In the genomic region with DNA sequence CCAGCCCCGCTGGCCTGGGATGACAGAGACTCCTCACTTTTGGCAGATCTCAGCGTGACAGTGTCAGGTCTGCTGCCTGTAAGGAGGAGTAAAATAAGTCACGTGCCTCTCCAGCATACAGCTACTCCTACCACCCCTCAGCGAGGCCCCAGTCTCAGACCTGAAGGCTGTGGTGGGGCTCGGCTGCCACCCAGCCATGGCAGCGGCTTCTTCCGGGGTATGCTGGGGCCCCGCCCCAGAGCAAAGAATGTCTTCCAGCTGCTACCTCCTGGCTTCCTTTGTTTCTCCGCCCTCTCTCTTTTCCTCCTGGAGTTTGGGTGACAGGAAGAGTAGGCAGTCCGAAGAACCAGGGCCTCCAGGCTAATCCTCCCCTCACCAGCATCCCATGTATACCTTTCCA, we compare ENCODE assay signal across 14 mouse cellular contexts. TPM values are rescaled to one million over a fixed set of nuclear protein-coding genes. Genes with fewer than 3 reads are reported as not detected.
A peak's percentile ranks its signal among the peaks of the same experiment; 100 is the strongest.
DNase-seq lines count a peak whose midpoint lies in the region; ATAC-seq and TF ChIP-seq lines count a peak whose summit lies in the region.
"Had no signal": no experiment of that assay in that cellular context is flagged by ENCODE, and none has a peak within 500 bp of the region (broad histone marks: within the 10 kb centered on the region; RNA-seq: fewer than 3 reads in every experiment).

No protein-coding gene starts in this region.

- H3K9me3 ChIP-seq in heart, embryonic 13.5 days: no peaks in the 10 kb centered on the region
- no peaks in the 10 kb centered on the region for H3K9me3 ChIP-seq in ES-E14 (ENCODE audit: control insufficient read depth, insufficient read depth, low read depth, low read length)
- H3K9me3 ChIP-seq in lung, embryonic 16.5 days (ENCODE audit: control insufficient read depth, low read length): no peaks in the 10 kb centered on the region

- DNase-seq in heart, postnatal 14 days: no peak
- DNase-seq in ES-E14 (ENCODE audit: low read depth, low spot score): no peak
- DNase-seq in spleen, postnatal 10 days (ENCODE audit: low spot score in 2 of 2): no peak
- no peak for DNase-seq in adrenal gland, adult 2 months
- DNase-seq in ovary, postnatal 10 days (ENCODE audit: low spot score): no peak
- DNase-seq: adrenal gland, adult 8-10 months; cerebellum, postnatal 14 days; gastrocnemius, adult 2 months; right cerebral cortex, postnatal 25 days had no signal

- peak; percentile 28; the same call in 1 of the 2 replicates for TF ChIP-seq POLR2A in embryonic fibroblast, embryonic 13.5 days (IDR thresholded peaks at IDR 0.05; ENCODE audit: low read depth, low read length)

- peaks cover 10% of the 10 kb centered on the region for H3K4me1 ChIP-seq in heart, embryonic 13.5 days
- H3K4me1 ChIP-seq in ES-E14 (ENCODE audit: control insufficient read depth in 2 of 2, insufficient read depth in 2 of 2, low read length in 2 of 2, poor library complexity in 1 of 2): peaks cover 1 to 12% of the 10 kb centered on the region in 2 experiments; a peak in 2 of 4 replicates
- H3K4me1 ChIP-seq in embryonic fibroblast, embryonic 13.5 days (ENCODE audit: control insufficient read depth, insufficient read depth, low read length): peaks cover 6% of the 10 kb centered on the region; the same call in 1 of the 2 replicates
- H3K4me1 ChIP-seq in lung, embryonic 16.5 days (replicated peaks; ENCODE audit: control insufficient read depth, insufficient read depth, low read length): peaks cover 10% of the 10 kb centered on the region

- intact Hi-C loops in heart, postnatal 14 days (cut with DNase I): no loop called here

- H3K4me3 ChIP-seq in heart, embryonic 13.5 days: 0 out of 2 replicates have a peak overlapping the region, but pooled peaks have one; percentile 3
- H3K4me3 ChIP-seq in ES-E14 (ENCODE audit: insufficient read depth in 1 of 2, low read depth in 1 of 2, low read length in 2 of 2, poor library complexity in 1 of 2, severe bottlenecking in 1 of 2): peak overlapping the region; percentile 35 to 52; a peak in 1 of 4 replicates
- no peak overlapping the region for H3K4me3 ChIP-seq in embryonic fibroblast, embryonic 13.5 days (ENCODE audit: insufficient read depth, low read length)
- H3K4me3 ChIP-seq in lung, embryonic 16.5 days (ENCODE audit: low read length): no peak overlapping the region
- H3K4me3 ChIP-seq: gastrocnemius, adult 2 months had no signal

- H3K27me3 ChIP-seq in heart, embryonic 13.5 days (replicated peaks): peaks cover 12% of the 10 kb centered on the region
- no peaks in the 10 kb centered on the region for H3K27me3 ChIP-seq in lung, embryonic 16.5 days (ENCODE audit: control insufficient read depth, insufficient read depth, low read depth, low read length)
- H3K27me3 ChIP-seq: CH12.LX had no signal

- peak overlapping the region; percentile 25 for H3K4me2 ChIP-seq in heart, embryonic 13.5 days
- peak overlapping the region; percentile 32 for H3K4me2 ChIP-seq in lung, embryonic 16.5 days (ENCODE audit: low read depth, low read length)

- in situ Hi-C loops in ES-E14 (cut with MboI; ENCODE audit: low sequenced_read_pairs in 2 of 2, unreplicated experiment in 2 of 2): no loop called here

- TF ChIP-seq CTCF in embryonic fibroblast, embryonic 13.5 days (IDR thresholded peaks at IDR 0.05; ENCODE audit: borderline replicate concordance, insufficient read depth, low read length): no peak

- 36% methylated on average over 10 of the region's 10 CpGs for WGBS in heart, embryonic 13.5 days
- 21% methylated on average over 10 of the region's 10 CpGs for WGBS in lung, embryonic 16.5 days

- H3K9ac ChIP-seq in heart, embryonic 13.5 days: peak overlapping the region; percentile 52; the same call in 1 of the 2 replicates
- H3K9ac ChIP-seq in ES-E14 (ENCODE audit: insufficient read depth, low read depth, low read length, poor library complexity, severe bottlenecking): no peak overlapping the region
- peak overlapping the region; percentile 34 for H3K9ac ChIP-seq in lung, embryonic 16.5 days (ENCODE audit: low read length)

- no peak overlapping the region for H3K27ac ChIP-seq in heart, embryonic 13.5 days (replicated peaks)
- H3K27ac ChIP-seq in ES-E14 (ENCODE audit: insufficient read depth, low read depth, low read length, poor library complexity, severe bottlenecking): no peak overlapping the region
- H3K27ac ChIP-seq in embryonic fibroblast, embryonic 13.5 days (ENCODE audit: insufficient read depth, low read length): peak overlapping the region; percentile 35; the same call in 1 of the 2 replicates
- peak overlapping the region; percentile 59 for H3K27ac ChIP-seq in lung, embryonic 16.5 days (ENCODE audit: low read length)
- H3K27ac ChIP-seq: gastrocnemius, adult 2 months had no signal

- ATAC-seq in heart, embryonic 13.5 days (ENCODE audit: extremely low read depth, insufficient number of reproducible peaks, low FRiP score, low TSS enrichment): no peak
- ATAC-seq in lung, embryonic 16.5 days (ENCODE audit: low read depth): peak; percentile 58

- H3K36me3 ChIP-seq in heart, embryonic 13.5 days: peaks cover 80% of the 10 kb centered on the region
- no peaks in the 10 kb centered on the region for H3K36me3 ChIP-seq in ES-E14 (ENCODE audit: control insufficient read depth, insufficient read depth, low read length, poor library complexity, severe bottlenecking)
- H3K36me3 ChIP-seq in lung, embryonic 16.5 days (ENCODE audit: control insufficient read depth, insufficient read depth, low read length): peaks cover 28% of the 10 kb centered on the region

TF ChIP-seq in ES-E14, 5 proteins besides CTCF, POLR2A, EP300 and RAD21:
- no peak for TF ChIP-seq HCFC1 (IDR thresholded peaks at IDR 0.05; ENCODE audit: borderline replicate concordance, insufficient read depth, low read length)
- no peak for TF ChIP-seq ZNF384 (IDR thresholded peaks at IDR 0.05; ENCODE audit: low read depth, low read length)
- TF ChIP-seq MAFK (IDR thresholded peaks at IDR 0.05; ENCODE audit: insufficient read depth, low read depth, low read length): no peak
- TF ChIP-seq CHD2 (IDR thresholded peaks at IDR 0.05; ENCODE audit: low read depth, low read length): no peak
- TF ChIP-seq ZC3H11A (IDR thresholded peaks at IDR 0.05; ENCODE audit: borderline replicate concordance, low read depth, low read length): no peak

RNA-seq across cellular contexts. Expression of gene Arhgap33, which starts 8.9 kb away (rescaled TPM):
- polyA plus RNA-seq in heart, embryonic 13.5 days (2015; fragmentation: Nextera tagmentation; extraction: Ambion mirVana): 8.0 and 9.3 TPM in 2 replicates
- 1 to 10 TPM; 2.7 to 3.2 TPM for total RNA-seq in heart, postnatal 14 days (2021)
- 1.0 and 1.4 TPM in 2 replicates for total RNA-seq in ES-E14 (2012; rRNA removed)
- 4.3 and 7.1 TPM in 2 replicates for polyA plus RNA-seq in embryonic fibroblast, embryonic 13.5 days (2011; ENCODE audit: insufficient read length, low read depth, missing spikeins)
- polyA plus RNA-seq in lung, embryonic 16.5 days (2015; fragmentation: Nextera tagmentation; extraction: Ambion mirVana): 7.6 and 7.8 TPM in 2 replicates
- total RNA-seq in adrenal gland, adult 2 months (2021): 1 to 10 TPM; 2.2 to 3.1 TPM
- polyA plus RNA-seq in adrenal gland, adult 2 months (2012; rRNA removed): 20.3 and 23.2 TPM in 2 replicates

RNA-seq across cellular contexts. Expression of gene Hspb6, which starts 26.0 kb away (rescaled TPM):
- polyA plus RNA-seq in heart, embryonic 13.5 days (2015; fragmentation: Nextera tagmentation; extraction: Ambion mirVana): 76.6 and 86.4 TPM in 2 replicates
- total RNA-seq in heart, postnatal 14 days (2021): 100 to 1,000 TPM; 425 to 488 TPM
- 1.6 and 4.1 TPM in 2 replicates for total RNA-seq in ES-E14 (2012; rRNA removed)
- 55.6 and 58.1 TPM in 2 replicates for polyA plus RNA-seq in embryonic fibroblast, embryonic 13.5 days (2011; ENCODE audit: insufficient read length, low read depth, missing spikeins)
- 32.0 and 34.0 TPM in 2 replicates for polyA plus RNA-seq in lung, embryonic 16.5 days (2015; fragmentation: Nextera tagmentation; extraction: Ambion mirVana)
- 10 to 100 TPM; 22.4 to 38.7 TPM for total RNA-seq in adrenal gland, adult 2 months (2021)
- polyA plus RNA-seq in adrenal gland, adult 2 months (2012; rRNA removed): 96.2 and 110 TPM in 2 replicates

RNA-seq across cellular contexts. Expression of gene Proser3, which starts 26.1 kb away (rescaled TPM):
- 8.7 and 9.6 TPM in 2 replicates for polyA plus RNA-seq in heart, embryonic 13.5 days (2015; fragmentation: Nextera tagmentation; extraction: Ambion mirVana)
- 1 to 10 TPM; 4.6 to 5.3 TPM for total RNA-seq in heart, postnatal 14 days (2021)
- 6.8 and 10.8 TPM in 2 replicates for total RNA-seq in ES-E14 (2012; rRNA removed)
- polyA plus RNA-seq in embryonic fibroblast, embryonic 13.5 days (2011; ENCODE audit: insufficient read length, low read depth, missing spikeins): 7.7 and 8.0 TPM in 2 replicates
- 12.9 and 14.9 TPM in 2 replicates for polyA plus RNA-seq in lung, embryonic 16.5 days (2015; fragmentation: Nextera tagmentation; extraction: Ambion mirVana)
- 1 to 10 TPM; 6.8 to 7.0 TPM for total RNA-seq in adrenal gland, adult 2 months (2021)
- polyA plus RNA-seq in adrenal gland, adult 2 months (2012; rRNA removed): 10.4 and 10.8 TPM in 2 replicates

RNA-seq across cellular contexts. Expression of gene Prodh2, which starts 32.5 kb away (rescaled TPM):
- 0.13 and 1.0 TPM in 2 replicates for polyA plus RNA-seq in heart, embryonic 13.5 days (2015; fragmentation: Nextera tagmentation; extraction: Ambion mirVana)
- total RNA-seq in heart, postnatal 14 days (2021): not detected
- total RNA-seq in ES-E14 (2012; rRNA removed): 0.80 and 0.90 TPM in 2 replicates
- not detected in 2 replicates for polyA plus RNA-seq in embryonic fibroblast, embryonic 13.5 days (2011; ENCODE audit: insufficient read length, low read depth, missing spikeins)
- 0.41 and 2.4 TPM in 2 replicates for polyA plus RNA-seq in lung, embryonic 16.5 days (2015; fragmentation: Nextera tagmentation; extraction: Ambion mirVana)
- under 1 TPM in 1 of 2 experiments, not detected in 1; 0.86 TPM for total RNA-seq in adrenal gland, adult 2 months (2021)
- polyA plus RNA-seq in adrenal gland, adult 2 months (2012; rRNA removed): 0.10 TPM in 1 of 2 replicates, not detected in the other
- total RNA-seq: CH12.LX; gastrocnemius, adult 2 months had no signal
- polyA plus RNA-seq: urinary bladder, adult 2 months had no signal

RNA-seq across cellular contexts. Expression of gene Lin37, which starts 33.7 kb away (rescaled TPM):
- polyA plus RNA-seq in heart, embryonic 13.5 days (2015; fragmentation: Nextera tagmentation; extraction: Ambion mirVana): 31.0 and 36.9 TPM in 2 replicates
- total RNA-seq in heart, postnatal 14 days (2021): 10 to 100 TPM; 14.4 to 16.4 TPM
- total RNA-seq in ES-E14 (2012; rRNA removed): 12.4 and 15.8 TPM in 2 replicates
- polyA plus RNA-seq in embryonic fibroblast, embryonic 13.5 days (2011; ENCODE audit: insufficient read length, low read depth, missing spikeins): 30.6 and 38.5 TPM in 2 replicates
- 38.1 and 46.1 TPM in 2 replicates for polyA plus RNA-seq in lung, embryonic 16.5 days (2015; fragmentation: Nextera tagmentation; extraction: Ambion mirVana)
- 10 to 100 TPM; 43.7 to 71.4 TPM for total RNA-seq in adrenal gland, adult 2 months (2021)
- 47.5 and 53.5 TPM in 2 replicates for polyA plus RNA-seq in adrenal gland, adult 2 months (2012; rRNA removed)

Comparison
In these comparisons a context has a peak if more than half of its experiments do, and no peak if none do; other contexts are left out.
1. H3K27ac ChIP-seq: peak in embryonic fibroblast, embryonic 13.5 days (single experiment) and lung, embryonic 16.5 days (single experiment); none in heart, embryonic 13.5 days (single experiment) and ES-E14 (single experiment).
2. H3K4me3 ChIP-seq: peak in heart, embryonic 13.5 days (single experiment) and ES-E14 (2 of 2); none in embryonic fibroblast, embryonic 13.5 days (single experiment) and lung, embryonic 16.5 days (single experiment).